Mouse (Mus musculus) embryonic facial prominence, embryonic 10.5 days (tissue): ENCODE measurements around the gene Dvl2. TPM values are rescaled to one million over a fixed set of nuclear protein-coding genes. Genes with fewer than 3 reads are reported as not detected.

ENCODE experiments used
- DNase-seq: peaks from one replicate; pipeline ENCODE4 v3.0.0-alpha.2; 2017; ENCODE audit warnings: low spot score
- H3K27ac ChIP-seq: fragments of 300-500 bp; sonication (generic); replicated peaks from 2 replicates; pipeline ENCODE4 v1.5.1; 2016; ENCODE audit warnings: mild to moderate bottlenecking
- H3K27me3 ChIP-seq: fragments of 300-500 bp; sonication (generic); replicated peaks from 2 replicates; pipeline ENCODE4 v1.6.1; 2016; ENCODE audit warnings: low read depth, mild to moderate bottlenecking; ENCODE audit not compliant: poor library complexity, severe bottlenecking
- H3K36me3 ChIP-seq: fragments of 300-500 bp; sonication (generic); replicated peaks from 2 replicates; pipeline ENCODE4 v1.6.1; 2016; ENCODE audit warnings: mild to moderate bottlenecking, moderate library complexity
- H3K4me1 ChIP-seq: fragments of 300-500 bp; sonication (generic); 2 replicates; pipeline ENCODE4 v1.6.1; 2016
- H3K4me3 ChIP-seq: fragments of 300-500 bp; sonication (generic); 2 replicates; pipeline ENCODE4 v1.5.1; 2016; ENCODE audit warnings: mild to moderate bottlenecking, moderate library complexity
- H3K9me3 ChIP-seq: fragments of 300-500 bp; sonication (generic); 2 replicates; pipeline ENCODE4 v1.6.1; 2016; ENCODE audit warnings: mild to moderate bottlenecking
- WGBS: fragments of 180-500 bp; shearing (Covaris S2); methylation state at CpG from one replicate; pipeline ENCODE4 v1.1.7; 2016; 5-methylcytosine and 5-hydroxymethylcytosine counted together
- polyA plus RNA-seq: library from polyadenylated mRNA; unstranded; fragments of >200 nt; fragmentation: Nextera tagmentation; extraction: Ambion mirVana; gene quantifications from 2 replicates; pipeline ENCODE4 v1.2.1, GENCODE M21; 2016

The Dvl2 gene
- polyA plus RNA-seq, 1 experiment from 2014 or later, result 59.0 TPM

GRCm38 (mm10) chr11:69999666-70000065 lies 729 bp upstream of the Dvl2 start:
- no peak overlapping the region for H3K27ac ChIP-seq
- peak overlapping the region; percentile 99 for H3K4me3 ChIP-seq
- no peaks in the 10 kb centered on the region for H3K9me3 ChIP-seq
- 83% methylated on average over 8 of the region's 8 CpGs for WGBS
- H3K36me3 ChIP-seq, result peaks cover 41% of the 10 kb centered on the region
- H3K4me1 ChIP-seq, result peaks cover 50% of the 10 kb centered on the region
- no peak for DNase-seq
- no peaks in the 10 kb centered on the region for H3K27me3 ChIP-seq

GRCm38 (mm10) chr11:70001159-70001558 lies 764 bp downstream of the Dvl2 start:
- Histone ChIP-seq H3K36me3 (peaks cover 54% of the 10 kb centered on the region), H3K4me3 (peak overlapping the region; percentile 99), H3K4me1 (peaks cover 46% of the 10 kb centered on the region), H3K9me3 (no peaks in the 10 kb centered on the region), H3K27me3 (no peaks in the 10 kb centered on the region), H3K27ac (peak overlapping the region; percentile 94)
- WGBS, result 15% methylated on average over 8 of the region's 8 CpGs
- no peak for DNase-seq

GRCm38 (mm10) chr11:70001865-70002264 lies 1.5 kb downstream of the Dvl2 start:
- Histone ChIP-seq H3K4me3 (peak overlapping the region; percentile 99), H3K4me1 (peaks cover 46% of the 10 kb centered on the region)

GRCm38 (mm10) chr11:70002471-70002870 lies 2.1 kb downstream of the Dvl2 start:
- Histone ChIP-seq H3K4me3 (peak overlapping the region; percentile 99), H3K27ac (no peak overlapping the region), H3K36me3 (peaks cover 67% of the 10 kb centered on the region), H3K9me3 (no peaks in the 10 kb centered on the region), H3K27me3 (no peaks in the 10 kb centered on the region), H3K4me1 (peaks cover 42% of the 10 kb centered on the region)
- DNase-seq, result no peak
- 96% methylated on average over 2 of the region's 2 CpGs for WGBS

More at GRCm38 (mm10) chr11:70001865-70002264, 1.5 kb downstream of the Dvl2 start:
- H3K36me3 ChIP-seq, result peaks cover 61% of the 10 kb centered on the region
- no peaks in the 10 kb centered on the region for H3K27me3 ChIP-seq
- DNase-seq, result peak; percentile 50
- H3K27ac ChIP-seq, result no peak overlapping the region
- H3K9me3 ChIP-seq, result no peaks in the 10 kb centered on the region

GRCm38 (mm10) chr11:70005521-70005920 lies 5.1 kb downstream of the Dvl2 start:
- peaks cover 70% of the 10 kb centered on the region for H3K36me3 ChIP-seq
- no peak for DNase-seq
- 56% methylated on average over 5 of the region's 5 CpGs for WGBS
- H3K4me1 ChIP-seq, result peaks cover 26% of the 10 kb centered on the region
- no peak overlapping the region for H3K4me3 ChIP-seq
- H3K9me3 ChIP-seq, result no peaks in the 10 kb centered on the region
- no peak overlapping the region for H3K27ac ChIP-seq
- H3K27me3 ChIP-seq, result no peaks in the 10 kb centered on the region

GRCm38 (mm10) chr11:70010033-70010432 lies 9.6 kb downstream of the Dvl2 start:
- WGBS, result 91% methylated on average over 6 of the region's 6 CpGs

GRCm38 (mm10) chr11:70010548-70010947 lies 10.2 kb downstream of the Dvl2 start:
- peaks cover 24% of the 10 kb centered on the region for H3K4me1 ChIP-seq
- peak overlapping the region; percentile 12; the same call in 1 of the 2 replicates for H3K4me3 ChIP-seq
- H3K27ac ChIP-seq, result no peak overlapping the region
- no peak for DNase-seq
- WGBS, result 86% methylated on average over 12 of the region's 12 CpGs
- H3K36me3 ChIP-seq, result peaks cover 90% of the 10 kb centered on the region
- no peaks in the 10 kb centered on the region for H3K27me3 ChIP-seq
- H3K9me3 ChIP-seq, result no peaks in the 10 kb centered on the region

More at GRCm38 (mm10) chr11:70010033-70010432, 9.6 kb downstream of the Dvl2 start:
- Histone ChIP-seq H3K4me3 (peak overlapping the region; percentile 12; the same call in 1 of the 2 replicates), H3K9me3 (no peaks in the 10 kb centered on the region), H3K36me3 (peaks cover 95% of the 10 kb centered on the region), H3K4me1 (peaks cover 19% of the 10 kb centered on the region), H3K27ac (no peak overlapping the region), H3K27me3 (no peaks in the 10 kb centered on the region)
- no peak for DNase-seq

- Histone ChIP-seq H3K27ac (no peak overlapping the region), H3K27me3 (no peaks in the 10 kb centered on the region), H3K9me3 (no peaks in the 10 kb centered on the region), H3K4me1 (peaks cover 28% of the 10 kb centered on the region), H3K4me3 (peak overlapping the region; percentile 12; the same call in 1 of the 2 replicates), H3K36me3 (peaks cover 86% of the 10 kb centered on the region)
- no peak for DNase-seq
- 88% methylated on average over 10 of the region's 10 CpGs for WGBS
Observed at GRCm38 (mm10) chr11:70010961-70011360, 10.6 kb downstream of the Dvl2 start.

- peaks cover 66% of the 10 kb centered on the region for H3K36me3 ChIP-seq
Observed at GRCm38 (mm10) chr11:70012931-70013330, 12.5 kb downstream of the Dvl2 start.

GRCm38 (mm10) chr11:70013408-70013807 lies 13.0 kb downstream of the Dvl2 start:
- no peak for DNase-seq
- Histone ChIP-seq H3K4me1 (peaks cover 47% of the 10 kb centered on the region), H3K4me3 (no peak overlapping the region), H3K9me3 (no peaks in the 10 kb centered on the region), H3K36me3 (peaks cover 61% of the 10 kb centered on the region), H3K27me3 (no peaks in the 10 kb centered on the region), H3K27ac (no peak overlapping the region)
- WGBS, result 88% methylated on average over 3 of the region's 3 CpGs

More at GRCm38 (mm10) chr11:70012931-70013330, 12.5 kb downstream of the Dvl2 start:
- whole genome bisulfite sequencing, result 88% methylated on average over 9 of the region's 9 CpGs
- H3K9me3 ChIP-seq, result no peaks in the 10 kb centered on the region
- no peak for DNase-seq
- H3K27ac ChIP-seq, result no peak overlapping the region
- H3K4me1 ChIP-seq, result peaks cover 42% of the 10 kb centered on the region
- no peaks in the 10 kb centered on the region for H3K27me3 ChIP-seq
- H3K4me3 ChIP-seq, result no peak overlapping the region

- Histone ChIP-seq H3K27ac (0 out of 2 replicates have a peak overlapping the region, but pooled peaks have one; percentile 81), H3K36me3 (peaks cover 55% of the 10 kb centered on the region), H3K4me1 (peaks cover 54% of the 10 kb centered on the region), H3K27me3 (no peaks in the 10 kb centered on the region), H3K4me3 (peak overlapping the region; percentile 67), H3K9me3 (no peaks in the 10 kb centered on the region)
- 63% methylated on average over 5 of the region's 5 CpGs for WGBS
- no peak for DNase-seq
Observed at GRCm38 (mm10) chr11:70014051-70014450, 13.7 kb downstream of the Dvl2 start.

- peaks cover 45% of the 10 kb centered on the region for H3K36me3 ChIP-seq
- H3K9me3 ChIP-seq, result no peaks in the 10 kb centered on the region
- H3K27me3 ChIP-seq, result no peaks in the 10 kb centered on the region
- H3K4me1 ChIP-seq, result peaks cover 63% of the 10 kb centered on the region
- peak; percentile 86 for DNase-seq
- WGBS, result 1% methylated on average over 35 of the region's 35 CpGs
- peak within 1 kb of the TSS; percentile 81 for H3K27ac ChIP-seq
- peak within 1 kb of the TSS; percentile 67 for H3K4me3 ChIP-seq
Observed at GRCm38 (mm10) chr11:70014880-70015558, 14.6 kb downstream of the Dvl2 start, which contains the start of gene Acadvl. Acadvl (minus strand) TSS chr11:70015411.

GRCm38 (mm10) chr11:70015677-70016076 lies 15.3 kb downstream of the Dvl2 start:
- Histone ChIP-seq H3K27me3 (no peaks in the 10 kb centered on the region), H3K36me3 (peaks cover 39% of the 10 kb centered on the region), H3K27ac (peak overlapping the region; percentile 81), H3K4me3 (peak overlapping the region; percentile 67), H3K4me1 (peaks cover 70% of the 10 kb centered on the region), H3K9me3 (no peaks in the 10 kb centered on the region)
- DNase-seq, result no peak
- WGBS, result 70% methylated on average over 6 of the region's 6 CpGs
